Mouse (Mus musculus) right cerebral cortex, adult 18-20 months (tissue): ENCODE measurements around the gene Fam169a.
"Not testable (repeated sequence)": the region's sequence is repeated elsewhere in the genome, so short reads cannot be mapped to it uniquely, and the experiment has no call there.

Experiments
- DNase-seq: peaks from one replicate; pipeline ENCODE4 v3.0.0; 2022; ENCODE audit warnings: mixed read lengths

Gene Fam169a

GRCm38 (mm10) chr13:97066649-97067550 lies at the start of gene Fam169a:
TSS of gene Fam169a (plus strand) at chr13:97067286.
- no peak for DNase-seq

- DNase-seq, result no peak
These were observed 49.4 kb upstream of the Fam169a start for GRCm38 (mm10) chr13:97017711-97018110.

GRCm38 (mm10) chr13:97020122-97020521 lies 47.0 kb upstream of the Fam169a start:
- no peak for DNase-seq

GRCm38 (mm10) chr13:97021906-97022305 lies 45.2 kb upstream of the Fam169a start:
- DNase-seq, result no peak

- DNase-seq, result no peak
These were observed 37.0 kb upstream of the Fam169a start for GRCm38 (mm10) chr13:97030075-97030474.

GRCm38 (mm10) chr13:97034262-97034661 lies 32.8 kb upstream of the Fam169a start, which contains the start of gene 1700029F12Rik:
TSS of gene 1700029F12Rik (minus strand) at chr13:97034362.
- no peak for DNase-seq

- peak; percentile 4 for DNase-seq
These were observed 15.9 kb upstream of the Fam169a start for GRCm38 (mm10) chr13:97051158-97051557.

- DNase-seq, result peak; percentile 77
These were observed 14.4 kb upstream of the Fam169a start for GRCm38 (mm10) chr13:97052667-97053066.

GRCm38 (mm10) chr13:97053844-97054243 lies 13.2 kb upstream of the Fam169a start:
- no peak for DNase-seq

- no peak for DNase-seq
These were observed 9.3 kb upstream of the Fam169a start for GRCm38 (mm10) chr13:97057817-97058216.

GRCm38 (mm10) chr13:97059746-97060145 lies 7.3 kb upstream of the Fam169a start:
- no peak for DNase-seq

GRCm38 (mm10) chr13:97060331-97060730 lies 6.8 kb upstream of the Fam169a start:
- DNase-seq, result no peak

- no peak for DNase-seq
These were observed 4.9 kb upstream of the Fam169a start for GRCm38 (mm10) chr13:97062151-97062550.

GRCm38 (mm10) chr13:97063431-97063830 lies 3.7 kb upstream of the Fam169a start:
- no peak for DNase-seq

GRCm38 (mm10) chr13:97064413-97064812 lies 2.7 kb upstream of the Fam169a start:
- DNase-seq, result no peak

- not testable (repeated sequence) for DNase-seq
These were observed 2.1 kb upstream of the Fam169a start for GRCm38 (mm10) chr13:97064844-97065621.

- DNase-seq, result no peak
These were observed 605 bp downstream of the Fam169a start for GRCm38 (mm10) chr13:97067691-97068090.

- DNase-seq, result no peak
These were observed 1.1 kb downstream of the Fam169a start for GRCm38 (mm10) chr13:97068151-97068550.

GRCm38 (mm10) chr13:97070931-97071625 lies 4.0 kb downstream of the Fam169a start:
- DNase-seq, result peak; percentile 36

GRCm38 (mm10) chr13:97071626-97072241 lies 4.6 kb downstream of the Fam169a start:
- peak; percentile 50 for DNase-seq

- no peak for DNase-seq
These were observed 6.4 kb downstream of the Fam169a start for GRCm38 (mm10) chr13:97073497-97073896.

- DNase-seq, result no peak
These were observed 10.5 kb downstream of the Fam169a start for GRCm38 (mm10) chr13:97077556-97077955.

GRCm38 (mm10) chr13:97080201-97080600 lies 13.1 kb downstream of the Fam169a start:
- DNase-seq, result no peak
